Mouse (Mus musculus): ENCODE measurements around the gene Mall. TPM values are rescaled to one million over a fixed set of nuclear protein-coding genes. Genes with fewer than 3 reads are reported as not detected.

The Mall gene
- polyA plus RNA-seq, 1 experiment: 5.3 TPM

GRCm38 (mm10) chr2:127751849-127752610 is 22.3 kb upstream of the Mall start:
- no peak for TF ChIP-seq EP300 (IDR thresholded peaks at IDR 0.05; ENCODE audit: insufficient read depth, low read depth, low read length)
- TF ChIP-seq CTCF (IDR thresholded peaks at IDR 0.05; ENCODE audit: low read depth, low read length): no peak
- TF ChIP-seq POLR2A (IDR thresholded peaks at IDR 0.05; ENCODE audit: insufficient read depth, low read length): no peak
- no peaks in the 10 kb centered on the region for H3K36me3 ChIP-seq (ENCODE audit: control insufficient read depth, insufficient read depth, low read length, poor library complexity, severe bottlenecking)
- H3K4me3 ChIP-seq (ENCODE audit: low read depth, low read length): no peak overlapping the region
- H3K27ac ChIP-seq (ENCODE audit: insufficient read depth, low read length): no peak overlapping the region
- no peaks in the 10 kb centered on the region for H3K27me3 ChIP-seq (ENCODE audit: control insufficient read depth, insufficient read depth, low read length, poor library complexity, severe bottlenecking)
- H3K9me3 ChIP-seq (replicated peaks; ENCODE audit: control insufficient read depth, insufficient read depth, low read length, poor library complexity, severe bottlenecking): no peaks in the 10 kb centered on the region
- H3K9ac ChIP-seq (ENCODE audit: low read depth, poor library complexity, severe bottlenecking): no peak overlapping the region
- no peaks in the 10 kb centered on the region for H3K4me1 ChIP-seq (ENCODE audit: control insufficient read depth, insufficient read depth, low read length)

GRCm38 (mm10) chr2:127749376-127749775 is 19.6 kb upstream of the Mall start:
- Histone ChIP-seq H3K9me3 (replicated peaks; ENCODE audit: control insufficient read depth, insufficient read depth, low read length, poor library complexity, severe bottlenecking) (no peaks in the 10 kb centered on the region), H3K4me1 (ENCODE audit: control insufficient read depth, insufficient read depth, low read length) (no peaks in the 10 kb centered on the region), H3K4me3 (ENCODE audit: low read depth, low read length) (no peak overlapping the region), H3K27me3 (ENCODE audit: control insufficient read depth, insufficient read depth, low read length, poor library complexity, severe bottlenecking) (no peaks in the 10 kb centered on the region), H3K36me3 (ENCODE audit: control insufficient read depth, insufficient read depth, low read length, poor library complexity, severe bottlenecking) (no peaks in the 10 kb centered on the region), H3K9ac (ENCODE audit: low read depth, poor library complexity, severe bottlenecking) (no peak overlapping the region), H3K27ac (ENCODE audit: insufficient read depth, low read length) (no peak overlapping the region)
- TF ChIP-seq EP300 (IDR thresholded peaks at IDR 0.05; ENCODE audit: insufficient read depth, low read depth, low read length) (no peak), CTCF (IDR thresholded peaks at IDR 0.05; ENCODE audit: low read depth, low read length) (no peak), POLR2A (IDR thresholded peaks at IDR 0.05; ENCODE audit: insufficient read depth, low read length) (no peak)

- Histone ChIP-seq H3K4me3 (ENCODE audit: low read depth, low read length) (no peak overlapping the region), H3K36me3 (ENCODE audit: control insufficient read depth, insufficient read depth, low read length, poor library complexity, severe bottlenecking) (no peaks in the 10 kb centered on the region), H3K9me3 (replicated peaks; ENCODE audit: control insufficient read depth, insufficient read depth, low read length, poor library complexity, severe bottlenecking) (no peaks in the 10 kb centered on the region), H3K9ac (ENCODE audit: low read depth, poor library complexity, severe bottlenecking) (no peak overlapping the region), H3K27ac (ENCODE audit: insufficient read depth, low read length) (no peak overlapping the region), H3K27me3 (ENCODE audit: control insufficient read depth, insufficient read depth, low read length, poor library complexity, severe bottlenecking) (no peaks in the 10 kb centered on the region), H3K4me1 (ENCODE audit: control insufficient read depth, insufficient read depth, low read length) (no peaks in the 10 kb centered on the region)
- TF ChIP-seq EP300 (IDR thresholded peaks at IDR 0.05; ENCODE audit: insufficient read depth, low read depth, low read length) (no peak), POLR2A (IDR thresholded peaks at IDR 0.05; ENCODE audit: insufficient read depth, low read length) (no peak), CTCF (IDR thresholded peaks at IDR 0.05; ENCODE audit: low read depth, low read length) (no peak)
Measured at GRCm38 (mm10) chr2:127748316-127748715, 18.6 kb upstream of the Mall start.

GRCm38 (mm10) chr2:127742637-127743036 is 12.9 kb upstream of the Mall start:
- H3K36me3 ChIP-seq (ENCODE audit: control insufficient read depth, insufficient read depth, low read length, poor library complexity, severe bottlenecking): no peaks in the 10 kb centered on the region
- no peak overlapping the region for H3K27ac ChIP-seq (ENCODE audit: insufficient read depth, low read length)
- H3K4me1 ChIP-seq (ENCODE audit: control insufficient read depth, insufficient read depth, low read length): no peaks in the 10 kb centered on the region
- no peaks in the 10 kb centered on the region for H3K27me3 ChIP-seq (ENCODE audit: control insufficient read depth, insufficient read depth, low read length, poor library complexity, severe bottlenecking)
- H3K9ac ChIP-seq (ENCODE audit: low read depth, poor library complexity, severe bottlenecking): no peak overlapping the region
- no peak overlapping the region for H3K4me3 ChIP-seq (ENCODE audit: low read depth, low read length)
- no peaks in the 10 kb centered on the region for H3K9me3 ChIP-seq (replicated peaks; ENCODE audit: control insufficient read depth, insufficient read depth, low read length, poor library complexity, severe bottlenecking)
- TF ChIP-seq POLR2A (IDR thresholded peaks at IDR 0.05; ENCODE audit: insufficient read depth, low read length) (no peak), CTCF (IDR thresholded peaks at IDR 0.05; ENCODE audit: low read depth, low read length) (no peak), EP300 (IDR thresholded peaks at IDR 0.05; ENCODE audit: insufficient read depth, low read depth, low read length) (no peak)

GRCm38 (mm10) chr2:127740756-127741519 is 11.2 kb upstream of the Mall start:
- no peaks in the 10 kb centered on the region; the same call in 1 of the 2 replicates for H3K27me3 ChIP-seq (ENCODE audit: control insufficient read depth, insufficient read depth, low read length, poor library complexity, severe bottlenecking)
- no peaks in the 10 kb centered on the region for H3K9me3 ChIP-seq (replicated peaks; ENCODE audit: control insufficient read depth, insufficient read depth, low read length, poor library complexity, severe bottlenecking)
- H3K4me3 ChIP-seq (ENCODE audit: low read depth, low read length): no peak overlapping the region
- no peak overlapping the region for H3K9ac ChIP-seq (ENCODE audit: low read depth, poor library complexity, severe bottlenecking)
- H3K27ac ChIP-seq (ENCODE audit: insufficient read depth, low read length): no peak overlapping the region
- no peaks in the 10 kb centered on the region for H3K36me3 ChIP-seq (ENCODE audit: control insufficient read depth, insufficient read depth, low read length, poor library complexity, severe bottlenecking)
- no peaks in the 10 kb centered on the region for H3K4me1 ChIP-seq (ENCODE audit: control insufficient read depth, insufficient read depth, low read length)
- TF ChIP-seq CTCF (IDR thresholded peaks at IDR 0.05; ENCODE audit: low read depth, low read length) (no peak), POLR2A (IDR thresholded peaks at IDR 0.05; ENCODE audit: insufficient read depth, low read length) (no peak), EP300 (IDR thresholded peaks at IDR 0.05; ENCODE audit: insufficient read depth, low read depth, low read length) (no peak)

GRCm38 (mm10) chr2:127737885-127738284 is 8.2 kb upstream of the Mall start:
- Histone ChIP-seq H3K27me3 (ENCODE audit: control insufficient read depth, insufficient read depth, low read length, poor library complexity, severe bottlenecking) (no peaks in the 10 kb centered on the region; the same call in 1 of the 2 replicates), H3K36me3 (ENCODE audit: control insufficient read depth, insufficient read depth, low read length, poor library complexity, severe bottlenecking) (no peaks in the 10 kb centered on the region), H3K4me1 (ENCODE audit: control insufficient read depth, insufficient read depth, low read length) (no peaks in the 10 kb centered on the region), H3K9ac (ENCODE audit: low read depth, poor library complexity, severe bottlenecking) (no peak overlapping the region), H3K27ac (ENCODE audit: insufficient read depth, low read length) (no peak overlapping the region), H3K9me3 (replicated peaks; ENCODE audit: control insufficient read depth, insufficient read depth, low read length, poor library complexity, severe bottlenecking) (no peaks in the 10 kb centered on the region), H3K4me3 (ENCODE audit: low read depth, low read length) (no peak overlapping the region)
- no peak for TF ChIP-seq EP300 (IDR thresholded peaks at IDR 0.05; ENCODE audit: insufficient read depth, low read depth, low read length)

Data from ES-Bruce4 (cell line).